Mouse (Mus musculus): ENCODE results near the gene Ghr.

Ghr gene

DNA sequence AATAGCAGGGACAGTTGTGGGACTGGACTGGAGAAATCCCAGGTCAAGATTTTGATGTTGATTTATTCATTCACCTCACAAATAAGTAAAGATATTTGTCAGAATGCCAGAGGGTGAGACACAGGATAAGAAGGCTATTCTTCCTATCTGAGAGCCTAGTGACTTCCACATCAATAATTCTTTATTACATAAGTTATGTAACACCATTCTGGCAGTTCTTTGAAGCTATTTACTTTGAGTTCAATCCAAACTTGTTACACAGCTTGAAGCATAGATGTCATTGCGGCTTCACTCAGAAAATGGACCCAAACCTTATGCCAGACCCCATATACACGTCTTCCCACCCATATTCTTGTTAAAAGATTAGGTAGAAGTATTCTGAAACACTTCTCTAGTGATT lies 133.7 kb downstream of the Ghr start:
- DNase-seq (ENCODE audit: inconsistent age in 2 of 2, low spot score in 1 of 2), result peak in 1 of 2 experiments; percentile 35

DNA sequence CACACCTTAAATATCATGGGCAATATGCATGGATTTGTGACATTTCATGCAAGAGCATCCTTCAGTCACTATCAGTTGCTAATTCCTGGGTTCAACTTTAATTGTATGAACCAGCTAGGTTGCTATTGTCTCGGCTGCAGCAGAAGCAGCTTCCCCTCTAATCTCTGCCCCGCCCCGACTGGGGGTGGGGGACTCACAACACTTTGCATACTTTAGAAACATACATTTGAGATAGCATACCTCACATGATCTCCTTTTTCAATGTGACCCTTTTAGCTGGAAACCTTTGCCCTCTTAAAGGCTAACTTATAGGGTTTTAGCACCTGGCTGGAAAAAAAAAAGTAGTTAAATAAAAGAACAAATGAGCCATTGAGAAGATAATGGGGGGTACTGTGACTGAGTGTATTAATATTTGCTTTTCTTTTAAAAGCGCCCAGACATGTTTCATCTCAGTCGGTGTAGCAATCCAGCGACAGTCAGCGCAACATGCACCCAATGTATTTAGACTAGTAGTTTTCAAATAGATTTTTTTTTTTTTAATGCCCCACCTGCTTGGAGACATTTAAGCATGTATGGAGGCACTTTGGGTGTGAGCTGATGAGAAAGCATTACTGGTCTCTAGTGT lies 137.9 kb downstream of the Ghr start:
- no peak for DNase-seq (ENCODE audit: inconsistent age in 2 of 2, low spot score in 1 of 2)

DNA sequence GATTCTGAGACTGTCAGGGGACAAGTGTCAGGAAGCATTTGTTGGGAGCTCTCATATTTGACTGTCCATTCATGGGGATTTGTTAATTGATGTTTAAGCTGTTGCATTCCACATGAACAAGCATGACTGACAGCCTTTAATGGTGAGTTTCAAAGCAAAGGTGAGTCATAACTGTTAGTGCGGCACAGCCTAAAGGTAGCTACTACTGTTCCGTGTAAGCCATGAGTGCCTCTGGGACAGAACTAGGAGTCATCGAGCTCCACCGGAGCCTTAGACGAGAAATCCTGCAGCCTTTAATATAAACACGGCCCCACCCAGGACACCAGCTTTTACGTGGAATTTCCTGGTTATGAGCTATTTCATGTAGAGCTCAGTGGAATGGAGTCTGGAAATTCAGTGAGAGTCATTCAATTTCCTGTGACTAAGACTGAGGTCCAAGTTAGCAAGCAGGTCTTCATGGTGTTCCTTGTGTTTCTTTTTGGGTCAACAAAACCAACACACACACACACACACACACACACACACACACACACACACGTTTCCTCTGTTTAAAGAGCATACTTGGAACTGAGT lies 138.8 kb downstream of the Ghr start:
- no peak for DNase-seq (ENCODE audit: inconsistent age in 2 of 2, low spot score in 1 of 2)

DNA sequence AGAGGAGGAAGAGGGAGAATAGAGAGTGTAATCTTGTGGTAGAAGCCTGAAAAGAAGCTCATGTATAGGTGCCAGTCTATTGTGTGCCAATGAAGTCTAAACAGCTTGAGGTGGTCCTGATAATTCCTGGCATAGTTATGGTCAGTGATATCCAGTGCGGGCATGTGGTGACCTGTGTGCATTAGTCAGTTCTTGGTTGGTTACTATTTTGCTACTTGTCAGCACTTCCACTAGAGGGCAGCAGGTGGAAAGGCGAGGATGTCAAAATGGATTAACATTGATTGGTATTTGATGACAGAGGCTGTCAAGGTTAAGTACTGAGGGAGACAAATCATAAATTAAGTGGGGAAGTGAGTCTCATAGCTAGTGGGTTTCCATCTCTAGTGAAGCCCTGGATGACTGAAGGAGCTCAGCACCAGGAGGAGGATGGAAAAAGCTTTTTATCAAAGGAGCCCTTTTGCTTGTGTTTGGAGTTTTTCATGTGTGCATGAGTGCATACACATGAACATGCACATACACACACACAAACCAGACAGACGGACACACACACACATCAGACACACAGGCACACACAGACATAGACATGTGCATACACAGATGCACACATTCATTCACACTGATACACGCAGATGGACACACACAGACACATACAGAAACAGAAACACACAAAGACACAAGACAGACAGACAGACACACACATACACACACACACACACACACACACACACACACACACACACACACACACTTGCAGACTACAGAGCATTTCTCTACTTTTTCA lies 141.6 kb downstream of the Ghr start:
- DNase-seq (ENCODE audit: inconsistent age in 2 of 2, low spot score in 1 of 2), result peak; percentile 25 to 77

DNA sequence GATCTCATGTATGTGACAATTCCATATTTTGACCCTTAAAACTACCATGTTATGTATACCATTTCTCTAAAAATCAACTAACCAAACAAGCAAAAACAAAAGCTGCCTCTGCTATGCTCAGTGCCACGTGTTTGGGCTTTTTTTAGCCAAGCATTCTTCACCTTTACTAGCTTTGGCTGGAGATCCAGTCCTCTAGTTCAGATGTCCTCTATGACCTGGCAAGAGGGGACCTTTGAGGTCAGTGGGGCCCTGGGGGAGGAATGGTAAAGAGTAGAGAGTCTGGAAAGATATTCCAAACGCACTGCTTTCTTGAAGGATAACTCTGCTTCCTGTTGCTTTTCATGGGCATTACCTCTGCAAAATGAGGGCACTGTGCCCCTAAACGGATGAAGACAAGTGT lies 145.9 kb downstream of the Ghr start:
- DNase-seq (ENCODE audit: inconsistent age in 2 of 2, low spot score in 1 of 2), result no peak

DNA sequence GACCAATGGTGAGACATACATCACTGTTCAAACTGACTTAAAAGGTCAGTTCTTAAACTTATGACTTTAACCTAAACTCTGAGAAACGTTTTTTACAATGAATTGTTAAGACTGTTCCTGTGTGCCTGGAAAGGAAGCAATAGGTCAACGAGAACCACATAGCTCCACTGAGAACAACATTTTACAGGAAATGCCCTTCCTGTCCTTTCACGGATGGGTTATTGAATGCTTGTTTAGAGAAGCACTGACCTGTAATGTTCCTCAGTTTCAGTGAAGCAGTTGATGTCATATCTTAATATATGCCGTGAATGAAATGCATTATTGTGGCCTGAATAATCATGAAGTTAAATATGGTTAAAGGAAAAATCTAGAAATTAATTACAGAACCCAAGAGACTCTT lies 147.7 kb downstream of the Ghr start:
- no peak for DNase-seq (ENCODE audit: inconsistent age in 2 of 2, low spot score in 1 of 2)

DNA sequence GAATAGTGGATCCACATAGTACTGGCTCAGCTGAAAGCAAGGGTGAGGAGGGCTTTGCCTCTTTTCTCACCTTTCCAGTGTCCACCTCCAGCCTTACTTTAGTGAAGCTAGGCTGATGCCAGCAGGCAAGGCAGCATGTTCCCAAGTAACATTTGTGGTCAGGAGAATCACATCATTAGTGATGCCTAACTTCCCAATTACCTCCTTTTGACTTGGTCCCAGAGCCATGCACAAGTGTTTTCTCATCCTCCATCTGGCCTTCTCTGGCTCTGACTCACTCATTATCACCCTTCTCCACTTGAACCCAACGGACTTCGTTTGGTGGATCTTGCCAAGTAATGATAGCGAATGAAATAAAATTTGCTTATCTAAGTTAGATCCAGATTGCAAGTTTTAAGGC lies 148.8 kb downstream of the Ghr start:
- no peak for DNase-seq (ENCODE audit: inconsistent age in 2 of 2, low spot score in 1 of 2)

DNA sequence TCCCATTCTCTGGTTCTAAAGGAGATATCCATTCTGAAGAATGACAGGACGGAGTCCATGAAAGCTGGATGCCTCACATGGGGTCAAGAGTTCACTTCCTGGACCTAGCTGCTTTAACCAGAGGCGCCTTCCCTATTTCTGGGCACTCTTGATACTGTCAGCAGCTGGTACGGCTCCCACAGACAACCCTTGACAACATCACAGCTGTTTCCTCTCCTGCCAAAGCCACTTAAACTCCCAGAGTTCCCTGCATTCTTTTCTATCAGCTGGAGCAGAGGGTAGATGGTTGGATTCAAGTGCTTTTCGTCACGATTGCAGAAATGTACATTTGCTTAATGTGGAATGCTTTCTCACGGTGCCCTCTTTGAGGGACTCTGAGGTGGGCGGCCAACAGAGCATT lies 150.0 kb downstream of the Ghr start:
- DNase-seq (ENCODE audit: inconsistent age in 2 of 2, low spot score in 1 of 2), result peak; percentile 13 to 41

DNA sequence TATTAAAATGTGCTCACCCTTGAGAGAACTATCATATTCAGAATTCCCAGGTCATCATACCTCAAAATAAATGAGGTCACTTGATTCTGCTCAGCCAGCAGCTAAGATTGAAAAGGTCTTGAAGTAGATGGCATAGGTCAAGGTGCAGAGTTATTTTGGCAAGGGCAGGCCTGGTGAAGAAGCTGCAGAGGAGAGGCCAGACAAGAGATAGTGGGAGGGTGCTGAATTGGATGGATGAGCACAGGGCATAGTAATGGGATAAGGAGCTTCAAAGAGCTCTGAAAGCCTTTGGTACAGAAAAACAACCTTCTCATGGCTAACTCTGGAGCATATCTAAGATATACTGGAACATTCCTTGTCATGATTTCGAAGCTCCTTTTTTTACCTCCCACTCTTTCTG lies 150.5 kb downstream of the Ghr start:
- DNase-seq (ENCODE audit: inconsistent age in 2 of 2, low spot score in 1 of 2), result peak; percentile 11 to 41

DNA sequence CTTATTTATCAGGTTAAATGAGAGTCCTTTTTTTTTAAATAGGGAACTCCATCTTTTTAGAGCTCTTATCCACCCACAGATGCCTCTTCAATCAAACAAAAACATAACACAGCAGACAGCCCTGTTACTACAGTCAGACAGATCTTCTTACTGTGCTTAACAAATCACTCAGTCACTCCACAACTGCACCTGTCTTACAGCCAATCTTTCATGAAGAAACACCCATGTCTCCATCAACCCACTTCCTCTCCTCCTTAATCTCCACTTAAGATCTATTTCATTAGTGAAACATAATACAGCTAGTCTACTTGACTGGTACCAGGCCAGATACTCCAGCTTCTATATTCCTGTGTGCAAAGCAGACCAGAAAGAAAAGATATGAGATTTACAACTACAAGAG lies 153.9 kb downstream of the Ghr start:
- no peak for DNase-seq (ENCODE audit: inconsistent age in 2 of 2, low spot score in 1 of 2)

DNA sequence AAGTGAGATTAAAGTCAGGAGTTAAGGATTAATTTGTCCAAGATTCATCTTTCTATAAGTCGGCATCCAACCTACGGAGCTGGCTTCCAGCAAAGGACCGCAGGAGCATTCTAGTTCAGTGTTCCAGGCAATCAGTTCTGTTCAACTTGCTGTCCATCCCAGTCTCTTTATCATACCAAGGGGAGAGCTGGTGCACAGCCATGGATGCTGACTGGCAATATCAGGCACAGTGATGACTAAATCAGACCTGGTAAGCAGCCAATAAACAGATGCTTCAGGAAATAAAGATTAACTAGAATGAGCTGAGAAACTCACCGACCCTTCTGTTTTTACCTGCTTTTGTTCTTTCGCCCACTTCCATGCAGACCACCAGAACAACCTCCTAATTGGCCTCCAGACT lies 154.3 kb downstream of the Ghr start:
- DNase-seq (ENCODE audit: inconsistent age in 2 of 2, low spot score in 1 of 2), result peak; percentile 20 to 61

DNA sequence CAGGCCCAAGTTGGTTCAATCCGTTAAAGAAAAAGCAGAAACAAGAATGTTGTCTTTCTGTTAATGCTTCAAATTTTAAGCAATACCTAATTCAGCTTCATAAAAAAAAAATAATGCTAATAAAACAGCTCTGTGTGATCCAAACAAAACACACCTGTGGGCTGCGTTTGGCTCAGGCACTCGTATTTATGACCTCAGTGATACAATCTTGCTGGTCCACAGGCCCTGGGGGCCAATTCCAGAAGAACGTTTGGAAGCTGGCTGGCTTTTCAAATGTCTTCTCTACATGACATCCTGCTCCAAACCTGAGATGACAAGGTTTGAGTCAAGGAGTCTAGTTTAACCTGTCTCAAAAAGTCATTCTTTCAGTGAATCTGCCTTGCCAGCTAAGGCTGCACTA lies 156.9 kb downstream of the Ghr start:
- no peak for DNase-seq (ENCODE audit: inconsistent age in 2 of 2, low spot score in 1 of 2)

DNA sequence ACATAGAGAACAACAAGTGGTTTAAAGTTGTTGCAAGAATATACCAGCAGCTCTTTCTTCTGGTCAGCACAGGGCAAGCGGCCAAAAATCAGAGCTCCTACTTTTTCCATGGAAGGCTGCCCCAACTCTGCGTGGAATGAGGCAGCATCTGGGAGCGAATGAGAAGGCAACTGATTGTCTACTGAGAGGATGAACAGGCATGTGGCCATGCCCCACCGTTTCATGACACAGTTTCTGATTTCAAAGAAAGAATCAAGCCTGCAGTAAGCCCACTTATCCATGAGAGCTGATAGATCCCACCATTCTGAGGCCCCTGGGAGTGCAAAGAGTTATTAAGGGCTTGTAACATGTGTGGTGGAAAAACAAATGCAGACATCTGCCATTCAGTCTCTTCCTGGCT lies 160.1 kb downstream of the Ghr start:
- DNase-seq (ENCODE audit: inconsistent age in 2 of 2, low spot score in 1 of 2), result peak in 1 of 2 experiments; percentile 22

DNA sequence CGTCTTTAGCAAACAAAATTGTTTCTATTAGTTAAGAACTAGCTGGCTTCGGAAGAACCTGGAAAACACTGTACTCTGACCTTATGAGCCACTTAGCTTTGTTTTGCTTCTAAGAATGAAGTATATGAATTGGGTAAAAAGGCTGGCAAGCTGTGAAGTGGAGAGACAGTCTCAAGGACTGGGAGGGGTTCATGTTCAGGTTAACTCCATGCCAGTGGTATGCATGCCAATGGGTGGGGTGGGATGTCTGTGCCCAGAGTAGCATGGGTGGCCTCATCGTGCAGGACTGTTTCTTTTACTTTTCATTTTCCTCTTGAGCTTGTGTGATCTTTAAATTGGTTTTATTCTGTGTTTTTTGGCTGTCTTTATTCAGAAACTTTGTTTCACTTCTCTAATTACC lies 165.6 kb downstream of the Ghr start:
- DNase-seq (ENCODE audit: inconsistent age in 2 of 2, low spot score in 1 of 2), result no peak

DNA sequence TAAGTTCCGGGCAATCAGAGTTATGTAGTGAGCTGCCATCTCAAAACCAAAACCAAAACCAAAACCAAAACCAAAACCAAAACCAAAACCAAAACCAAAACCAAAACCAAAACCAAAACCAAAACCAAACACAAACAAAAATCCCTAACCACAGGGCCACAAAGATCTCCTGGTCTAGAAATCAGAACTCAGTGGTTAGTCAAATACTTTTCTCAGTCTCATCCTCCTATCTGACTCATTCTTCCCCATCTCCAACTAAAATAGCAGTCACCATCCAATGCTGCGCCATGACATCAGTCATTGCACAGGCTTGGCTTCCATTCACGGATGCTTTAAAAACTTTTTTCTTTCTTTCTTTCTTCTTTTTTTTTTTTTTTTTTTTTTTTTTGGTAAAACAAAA lies 170.2 kb downstream of the Ghr start:
- DNase-seq (ENCODE audit: inconsistent age in 2 of 2, low spot score in 1 of 2), result no peak

DNA sequence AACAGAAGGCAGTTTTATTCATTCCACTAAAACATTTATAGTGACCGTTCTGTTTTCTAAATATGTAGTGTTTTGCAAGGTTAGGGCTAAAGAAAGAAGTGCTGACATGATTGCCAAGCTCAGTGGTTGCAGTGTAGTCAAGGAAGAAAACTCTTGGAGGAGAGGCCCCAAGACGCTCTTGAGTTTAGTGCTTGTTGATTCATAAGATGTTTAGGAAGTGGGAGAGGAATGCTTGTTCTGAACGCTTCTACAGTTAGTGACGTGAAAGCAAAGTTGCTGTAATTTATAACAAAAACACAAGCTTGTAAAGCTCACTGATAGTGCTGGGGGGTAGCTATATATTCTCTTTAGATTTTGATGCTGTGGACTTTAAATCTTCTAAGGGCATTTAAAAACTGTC lies 174.8 kb downstream of the Ghr start:
- no peak for DNase-seq (ENCODE audit: inconsistent age in 2 of 2, low spot score in 1 of 2)

DNA sequence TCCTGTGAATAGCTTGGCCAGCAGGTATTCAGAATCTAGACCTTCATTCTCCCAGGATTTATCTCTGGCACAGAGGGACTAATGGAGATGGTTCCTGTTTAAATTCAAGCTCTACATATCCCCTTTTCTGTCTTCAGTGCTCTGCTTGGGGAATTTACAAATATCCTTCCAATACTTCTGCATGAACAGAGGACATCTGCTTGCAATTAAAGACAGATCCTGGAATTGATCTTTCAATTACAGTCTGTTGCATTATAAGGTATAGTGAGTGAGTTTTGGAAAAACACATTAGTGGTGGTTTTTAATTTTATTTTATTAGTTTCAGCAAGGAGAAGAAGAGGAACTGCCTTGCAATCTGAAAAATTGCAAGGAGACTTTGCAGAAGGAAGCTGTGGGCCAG lies 184.1 kb downstream of the Ghr start:
- no peak for DNase-seq (ENCODE audit: inconsistent age in 2 of 2, low spot score in 1 of 2)

DNA sequence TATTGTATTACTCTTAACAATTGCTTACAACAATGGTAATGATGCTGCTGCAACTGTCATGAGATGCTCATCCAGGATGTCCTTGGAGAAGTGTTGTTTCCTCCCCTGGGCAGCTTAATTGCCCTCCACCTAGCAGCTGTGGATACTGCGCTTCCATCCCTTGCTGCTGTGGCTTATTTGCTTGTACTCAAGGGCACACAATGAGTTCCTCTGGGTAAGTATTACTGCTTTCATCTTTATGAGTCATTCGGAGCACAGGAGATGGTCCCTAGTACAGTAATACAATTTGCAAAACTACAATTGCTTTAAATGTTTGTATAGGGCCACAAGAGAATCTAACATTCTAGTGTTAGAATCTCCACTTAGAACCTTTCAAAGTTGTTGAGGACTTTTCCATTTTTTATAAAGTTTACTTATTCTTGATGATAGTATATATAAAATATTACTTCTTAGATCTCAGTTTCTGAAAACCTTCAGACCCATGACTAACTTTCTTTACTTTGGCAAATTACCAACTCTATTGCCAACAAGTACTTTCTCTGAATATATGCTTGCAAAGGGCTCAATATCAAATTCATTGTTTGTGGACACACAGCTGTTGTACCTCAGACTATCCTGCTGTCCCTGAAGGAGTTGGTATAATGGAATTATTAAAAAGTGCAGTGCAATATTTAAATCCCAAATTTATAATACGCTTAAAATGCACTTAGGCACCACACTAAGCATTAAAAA lies 185.8 kb downstream of the Ghr start:
- peak; percentile 32 to 82 for DNase-seq (ENCODE audit: inconsistent age in 2 of 2, low spot score in 1 of 2)

DNA sequence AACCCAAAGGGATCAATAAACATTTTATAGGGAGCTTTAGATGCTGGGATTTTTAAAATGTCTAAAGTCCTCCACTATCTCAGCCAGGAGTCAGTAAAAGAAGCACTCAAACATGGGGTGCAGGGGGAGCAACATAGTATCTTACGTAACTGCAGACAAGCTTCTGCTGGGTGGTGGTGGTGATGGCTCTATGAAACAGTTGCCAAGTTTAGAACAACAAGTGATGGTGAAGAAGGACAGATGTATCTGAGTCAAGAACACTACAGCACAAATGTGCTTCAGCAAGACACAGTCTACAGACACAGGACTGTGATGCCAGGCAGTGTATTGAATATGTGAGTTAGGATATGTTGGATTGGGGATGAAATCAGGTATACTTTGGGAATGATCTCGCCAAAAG lies 187.1 kb downstream of the Ghr start:
- no peak for DNase-seq (ENCODE audit: inconsistent age in 2 of 2, low spot score in 1 of 2)

DNA sequence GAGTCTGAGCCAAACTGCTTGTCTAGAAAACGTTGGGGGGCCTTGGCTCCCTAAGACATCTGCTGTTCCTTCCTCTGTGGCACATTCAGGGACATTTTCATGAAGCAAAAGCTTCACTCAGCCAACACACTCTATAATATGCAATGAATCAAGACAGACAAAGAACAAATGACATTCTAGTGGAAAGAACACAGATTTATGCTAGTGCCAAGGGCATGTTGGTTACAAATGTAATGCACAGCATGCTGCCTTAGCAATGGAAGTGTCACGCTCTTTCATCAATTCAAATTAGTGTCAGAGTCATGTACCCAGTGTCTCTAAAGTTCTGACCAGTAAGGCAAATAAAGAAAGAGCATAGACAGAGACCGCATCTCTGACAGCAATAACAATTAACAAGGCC lies 187.6 kb downstream of the Ghr start:
- peak; percentile 9 to 64 for DNase-seq (ENCODE audit: inconsistent age in 2 of 2, low spot score in 1 of 2)

DNA sequence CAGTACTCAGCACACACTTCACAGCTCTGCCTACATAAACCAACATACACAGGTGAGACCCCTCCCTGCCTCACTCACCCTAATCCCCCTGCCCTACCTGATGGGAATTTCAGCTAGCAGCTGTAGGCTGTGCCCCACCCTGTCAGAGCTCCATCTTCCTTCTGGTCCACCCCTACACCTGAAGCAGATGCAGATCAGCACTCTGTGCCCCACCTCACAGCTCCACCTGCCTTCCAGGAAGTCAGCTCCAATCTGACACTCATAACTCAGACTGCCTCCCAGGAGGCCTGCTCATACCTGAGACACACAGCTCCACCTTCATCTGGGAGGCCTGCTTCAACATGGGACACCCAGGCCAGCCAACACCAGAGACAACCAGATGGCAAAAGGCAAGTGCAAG lies 192.6 kb downstream of the Ghr start:
- DNase-seq (ENCODE audit: inconsistent age in 2 of 2, low spot score in 1 of 2), result no peak

DNA sequence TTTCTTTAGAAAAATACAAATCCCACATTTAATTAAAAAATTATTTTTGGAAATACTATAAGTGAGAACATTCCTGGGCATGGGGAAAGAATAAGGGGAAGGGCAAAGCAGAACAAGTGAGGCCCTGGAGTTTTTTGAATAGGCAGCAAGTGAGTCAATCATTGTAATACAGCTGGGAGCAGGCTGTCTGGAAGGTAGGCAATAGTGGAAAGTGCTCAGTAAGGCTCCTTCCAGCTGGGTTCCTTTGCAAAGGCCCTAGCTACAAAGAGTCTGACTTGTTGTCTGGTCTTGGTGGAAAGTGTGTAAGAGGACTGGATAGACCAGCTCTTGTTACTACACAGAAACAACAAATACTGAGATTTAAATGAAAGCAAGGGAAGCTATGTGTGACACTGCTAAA lies 194.3 kb downstream of the Ghr start:
- no peak for DNase-seq (ENCODE audit: inconsistent age in 2 of 2, low spot score in 1 of 2)
